Mouse (Mus musculus): ENCODE results near the gene Olfr1284.
"Not testable (repeated sequence)": the region's sequence is repeated elsewhere in the genome, so short reads cannot be mapped to it uniquely, and the experiment has no call there.

Gene Olfr1284

DNA sequence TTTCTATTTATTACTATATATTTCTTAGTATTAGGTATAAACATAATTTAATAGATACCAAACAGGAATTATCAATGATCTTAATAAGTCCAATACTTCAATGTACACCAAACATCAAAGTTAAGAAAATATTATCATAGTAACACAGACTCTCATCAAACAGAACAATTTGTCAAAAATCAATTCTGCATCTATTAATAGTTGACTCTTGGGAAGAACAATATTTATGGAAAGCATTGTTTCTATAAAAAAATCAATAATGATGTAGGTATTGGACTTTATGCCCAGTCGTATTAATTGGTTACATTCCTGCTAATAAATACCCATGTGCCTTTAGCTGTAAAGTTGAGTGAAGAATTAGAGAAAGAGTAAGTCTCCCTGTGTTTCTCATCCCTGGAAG is at the start of gene Olfr1284:
Gene Olfr1284, plus strand, starts transcription at position 301 of the 400 bp plus-strand sequence.
- CTCF ChIA-PET = no interaction called here

DNA sequence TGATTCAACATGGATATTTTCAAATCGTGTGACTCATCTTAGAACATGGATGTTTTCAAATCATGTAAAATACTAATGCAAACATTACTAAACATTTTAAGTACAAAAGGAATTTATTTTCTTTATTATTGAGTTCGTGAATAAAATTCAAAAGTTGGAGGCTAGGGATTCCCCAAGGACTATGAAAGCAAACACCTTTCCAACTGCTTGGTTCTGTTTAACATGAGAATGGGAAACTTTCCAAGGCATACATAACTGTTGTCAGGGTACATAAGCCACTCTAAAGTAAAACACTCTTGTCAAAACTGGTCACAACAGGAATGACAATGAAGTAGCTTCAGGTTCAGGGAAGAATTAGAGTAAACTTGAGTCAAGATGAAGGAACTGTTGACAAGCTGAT is 49.1 kb upstream of the Olfr1284 start, which contains the start of gene Olfr1281:
Gene Olfr1281, plus strand, starts transcription at position 301 of the 400 bp plus-strand sequence.
- CTCF ChIA-PET = no interaction called here

DNA sequence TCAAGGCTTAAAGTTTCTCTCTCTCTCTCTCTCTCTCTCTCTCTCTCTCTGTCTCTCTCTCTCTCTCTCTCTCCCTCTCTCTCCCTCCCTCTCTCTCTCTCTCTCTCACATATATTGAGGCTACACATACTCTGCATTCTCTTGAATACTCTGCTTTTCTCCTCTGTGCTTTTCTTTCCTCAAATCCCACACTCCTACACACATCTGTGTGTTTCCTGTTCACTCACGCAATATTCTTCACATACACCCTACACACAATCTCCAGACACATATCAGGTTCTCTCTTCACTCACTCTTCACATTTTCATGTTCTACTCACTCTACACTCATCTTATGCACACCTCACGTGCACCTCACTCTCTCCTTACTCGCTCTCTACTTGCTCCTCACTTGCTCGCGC is 41.6 kb upstream of the Olfr1284 start:
- CTCF ChIA-PET = not testable (repeated sequence)

DNA sequence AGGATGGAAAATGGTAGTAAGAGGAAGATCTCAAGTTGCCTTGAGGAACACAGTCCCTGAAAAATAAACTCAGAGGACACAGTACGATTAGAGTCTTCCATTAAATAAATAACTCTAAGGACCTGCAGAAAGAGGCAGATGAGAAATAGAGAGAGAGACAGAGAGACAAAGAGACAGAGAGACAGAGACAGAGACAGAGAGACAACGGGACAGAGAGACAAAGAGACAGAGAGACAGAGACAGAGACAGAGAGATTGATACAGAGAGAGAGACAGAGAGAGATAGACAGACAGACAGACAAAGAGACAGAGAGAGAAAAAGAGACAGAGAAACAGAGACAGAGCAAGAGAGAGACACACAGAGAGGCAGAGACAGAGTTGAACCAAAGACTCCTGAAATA is 39.3 kb upstream of the Olfr1284 start, which contains the start of gene Olfr1282:
Gene Olfr1282, minus strand, starts transcription at position 101 of the 400 bp plus-strand sequence.
- CTCF ChIA-PET = no interaction called here

DNA sequence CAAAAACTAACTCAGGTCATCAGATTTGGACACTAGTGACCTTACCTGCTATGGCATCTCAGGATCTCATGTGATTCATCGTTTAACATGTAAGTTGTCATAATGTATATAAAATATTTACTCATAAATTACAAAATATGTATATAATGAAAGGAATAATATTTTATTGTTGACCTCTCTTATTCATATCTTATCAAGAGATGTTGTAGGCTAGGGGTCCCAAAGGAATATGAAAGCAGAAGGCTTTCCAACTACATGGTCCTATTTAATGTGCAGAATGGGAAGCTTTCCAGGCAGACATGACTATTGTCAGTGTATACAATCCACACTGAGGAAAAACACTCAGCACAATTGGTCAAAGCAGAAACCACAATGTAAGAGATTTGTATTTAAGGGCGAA is 8.8 kb upstream of the Olfr1284 start, which contains the start of gene Olfr1283:
Gene Olfr1283, plus strand, starts transcription at position 301 of the 400 bp plus-strand sequence.
- CTCF ChIA-PET = no interaction called here

DNA sequence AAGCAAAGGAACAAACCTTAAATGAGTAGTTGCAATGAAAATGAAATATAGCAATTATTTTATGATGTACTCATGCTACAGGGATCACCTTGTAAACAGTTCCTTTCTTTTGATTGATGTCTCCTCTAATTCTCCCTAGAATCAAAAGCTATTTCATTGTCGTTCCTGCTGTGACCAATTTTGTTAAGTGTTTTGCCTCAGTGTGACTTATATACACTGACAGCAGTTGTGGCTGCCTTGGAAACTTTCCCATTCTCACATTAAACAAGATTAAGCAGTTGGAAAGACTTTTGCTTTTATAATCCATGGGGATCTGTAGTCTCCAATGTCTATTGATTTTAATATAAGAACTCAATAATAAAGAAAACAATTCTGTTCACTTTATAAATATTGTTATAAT is 47.6 kb downstream of the Olfr1284 start, which contains the start of gene Olfr1286:
Gene Olfr1286, minus strand, starts transcription at position 185 of the 400 bp plus-strand sequence.
- CTCF ChIA-PET = no interaction called here
